Mouse (Mus musculus) gastrocnemius, postnatal 14 days (tissue): ENCODE data around the gene Nemp1. TPM values are rescaled to one million over a fixed set of nuclear protein-coding genes. Genes with fewer than 3 reads are reported as not detected.
"Not testable (repeated sequence)": the region's sequence is repeated elsewhere in the genome, so short reads cannot be mapped to it uniquely, and the experiment has no call there.

ENCODE experiments used
- DNase-seq: peaks from one replicate; pipeline ENCODE4 v3.0.0; 2021; ENCODE audit warnings: mixed read lengths
- intact Hi-C: fragments of 180-260 bp; cut with DNase I; formaldehyde crosslinking; loops from one replicate; pipeline ENCODE4 v1.15.1; 2025; ENCODE audit warnings: low total_unique reads
- total RNA-seq, 2 experiments: library from RNA; stranded (reverse); gene quantifications; 2 replicates each; pipeline ENCODE4 v1.2.3; 2021

Gene Nemp1
- total RNA-seq, 2 experiments from 2014 or later, result 2.3 to 2.7 TPM

DNA sequence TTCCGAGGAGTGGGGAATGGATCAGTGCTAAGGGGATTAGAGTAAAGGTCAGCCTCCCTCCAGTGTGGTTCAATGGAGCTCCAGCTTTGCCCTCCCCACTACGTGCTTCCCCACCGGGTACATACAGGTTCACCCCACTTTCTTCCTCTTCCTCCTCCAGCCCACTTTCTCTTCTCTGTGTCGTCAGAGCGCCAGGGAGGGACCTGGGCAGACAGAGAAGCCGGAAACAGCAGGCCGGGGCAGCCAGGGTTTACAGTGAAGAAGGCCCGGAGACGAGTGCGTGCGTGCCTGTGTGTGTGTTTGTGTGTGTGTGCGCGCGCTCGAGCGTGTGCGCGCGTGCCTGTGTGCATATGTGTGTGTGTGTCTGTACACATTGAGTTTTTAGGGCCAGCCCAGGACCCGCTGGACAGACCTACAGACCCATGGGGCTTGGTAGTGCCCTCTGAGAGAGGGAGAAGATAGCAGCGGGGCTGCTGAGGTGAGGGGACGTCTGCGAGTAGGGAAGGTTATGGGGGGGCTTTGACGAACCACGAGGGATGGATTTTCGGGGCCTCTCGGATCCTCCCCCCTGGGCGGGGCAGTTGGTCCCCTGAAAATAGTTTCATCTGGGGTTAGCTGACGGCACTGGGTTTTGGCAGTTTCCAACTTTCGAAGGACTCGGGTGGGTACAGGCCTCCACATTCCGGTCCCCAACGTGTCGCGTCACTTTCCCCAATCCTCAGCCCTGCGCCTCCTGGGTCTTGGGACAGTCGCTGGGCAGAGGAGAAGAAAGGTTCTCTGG, 23.7 kb upstream of the Nemp1 start, which contains the start of gene Stat6:
Gene Stat6 (plus strand): TSS at position 215 of the 781 bp plus-strand sequence.
- DNase-seq, result peak; percentile 80
- intact Hi-C loops, result loop anchor here (10.0 kb wide), 1 partner anchor 92 kb away; the partner anchor contains the start of gene Zbtb39

DNA sequence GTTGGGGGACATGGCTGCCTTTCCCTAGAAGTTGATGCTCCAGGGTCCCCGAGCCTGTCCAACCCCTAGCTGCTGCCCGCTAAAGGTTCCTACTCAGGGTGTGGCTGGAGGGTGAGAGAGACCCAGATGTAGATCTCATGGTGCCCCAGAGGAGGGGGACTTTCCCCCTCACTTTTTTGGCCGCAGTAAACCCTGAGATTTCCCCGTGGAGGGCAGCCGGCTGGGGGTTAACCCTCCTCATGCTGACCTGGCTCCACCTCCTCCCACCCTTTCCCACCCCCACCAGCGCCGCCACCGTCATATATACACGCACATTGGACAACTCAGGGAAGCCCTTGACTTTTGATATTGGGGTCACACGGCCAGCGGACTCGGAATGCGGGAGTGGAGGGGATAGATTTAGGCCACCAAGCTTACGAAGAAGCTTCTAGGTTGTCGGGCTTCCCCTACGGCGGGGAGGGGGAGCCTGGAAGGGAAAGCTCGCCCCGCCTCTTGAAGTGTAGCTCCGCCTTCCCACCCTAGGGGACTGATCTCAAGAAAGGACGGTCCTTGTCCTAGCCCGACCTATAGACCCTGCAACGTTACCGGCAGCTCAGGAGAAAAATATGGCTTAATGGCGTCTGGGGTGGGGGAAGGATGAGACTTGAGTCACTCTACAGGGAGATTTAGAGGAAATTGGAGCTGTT, 23.0 kb upstream of the Nemp1 start:
- intact Hi-C loops, result loop anchor here (2.0 to 10.0 kb wide), 2 partner anchors 21 to 91 kb away; partner anchors contain the start of gene Zbtb39
- DNase-seq, result peak; percentile 81

GRCm38 (mm10) chr10:127645791-127646190, 20.9 kb upstream of the Nemp1 start:
- no peak for DNase-seq
- intact Hi-C loops, result loop anchor here (2.0 to 10.0 kb wide), 2 partner anchors 19 to 89 kb away; partner anchors contain the start of gene Zbtb39

DNA sequence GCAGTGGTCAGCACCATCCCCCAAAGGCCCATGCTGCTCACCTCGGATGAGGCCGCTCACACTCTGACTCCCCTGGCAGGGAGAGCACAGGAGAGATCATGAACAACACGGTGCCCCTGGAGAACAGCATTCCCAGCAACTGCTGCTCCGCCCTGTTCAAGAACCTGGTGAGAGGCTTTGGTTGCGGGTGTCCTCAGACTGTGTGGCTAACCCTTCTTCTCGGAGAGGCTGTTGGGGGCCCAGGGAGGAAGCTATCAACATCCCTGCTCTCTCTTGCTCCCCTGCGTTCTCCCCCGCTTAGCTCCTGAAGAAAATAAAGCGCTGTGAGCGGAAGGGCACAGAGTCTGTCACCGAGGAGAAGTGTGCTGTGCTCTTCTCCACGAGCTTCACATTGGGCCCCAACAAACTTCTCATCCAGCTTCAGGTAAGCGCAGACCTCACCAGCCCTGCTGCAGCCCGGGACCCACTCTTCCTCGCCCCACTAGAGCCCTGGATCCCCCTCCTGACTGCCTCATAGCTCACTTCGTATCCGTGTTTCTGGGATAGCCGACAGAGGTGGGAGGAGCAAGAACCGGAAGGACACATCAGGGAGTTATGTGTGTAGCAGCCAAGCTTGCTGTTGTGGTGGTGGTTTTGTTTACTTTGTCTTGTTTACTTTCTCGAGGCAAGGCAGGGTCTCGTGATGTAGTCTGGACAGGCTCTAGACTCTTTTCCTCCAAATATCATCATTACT, 13.6 kb upstream of the Nemp1 start:
- intact Hi-C loops, result no loop called here
- DNase-seq, result no peak

DNA sequence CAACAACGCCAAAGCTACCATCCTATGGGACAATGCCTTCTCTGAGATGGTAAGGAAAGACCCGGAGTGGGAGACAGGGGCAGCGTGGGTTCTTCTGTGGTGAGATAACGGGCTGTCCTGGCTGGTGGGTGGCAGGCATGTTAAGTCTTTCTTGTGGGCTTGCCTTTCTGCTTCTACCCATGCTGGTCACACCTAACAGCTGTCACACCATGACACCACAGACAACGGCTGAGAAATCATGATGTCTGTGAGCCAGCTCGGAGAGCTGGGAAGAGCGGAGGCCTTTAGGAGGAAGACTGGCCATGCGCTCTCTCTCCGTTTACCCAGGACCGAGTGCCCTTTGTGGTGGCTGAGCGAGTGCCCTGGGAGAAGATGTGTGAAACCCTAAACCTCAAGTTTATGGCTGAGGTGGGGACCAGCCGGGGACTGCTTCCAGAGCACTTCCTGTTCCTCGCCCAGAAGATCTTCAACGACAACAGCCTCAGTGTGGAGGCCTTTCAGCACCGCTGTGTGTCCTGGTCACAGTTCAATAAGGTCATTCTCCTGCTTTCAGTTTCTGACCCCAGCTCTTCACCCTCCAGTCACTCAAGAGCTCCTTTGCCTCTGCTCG, 11.6 kb upstream of the Nemp1 start:
- no peak for DNase-seq
- intact Hi-C loops, result loop anchor here (5.0 kb wide), 1 partner anchor 1207 kb away; no protein-coding TSS in a partner anchor

DNA sequence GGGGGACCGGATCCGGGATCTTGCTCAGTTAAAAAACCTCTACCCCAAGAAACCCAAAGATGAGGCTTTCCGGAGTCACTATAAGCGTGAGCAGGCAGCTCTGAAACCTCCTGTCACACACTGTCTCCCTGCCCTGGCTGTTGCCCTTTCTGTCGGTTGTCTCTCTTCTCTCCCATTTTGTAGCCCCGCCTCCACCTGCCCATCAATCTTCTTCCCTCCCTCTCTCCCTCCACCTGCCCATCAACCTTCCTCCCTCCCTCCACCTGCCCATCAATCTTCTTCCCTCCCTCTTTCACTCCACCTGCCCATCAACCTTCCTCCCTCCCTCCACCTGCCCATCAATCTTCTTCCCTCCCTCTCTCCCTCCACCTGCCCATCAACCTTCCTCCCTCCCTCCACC, 9.1 kb upstream of the Nemp1 start:
- intact Hi-C loops, result loop anchor here (5.0 kb wide), 1 partner anchor 1205 kb away; no protein-coding TSS in a partner anchor
- DNase-seq, result not testable (repeated sequence)

DNA sequence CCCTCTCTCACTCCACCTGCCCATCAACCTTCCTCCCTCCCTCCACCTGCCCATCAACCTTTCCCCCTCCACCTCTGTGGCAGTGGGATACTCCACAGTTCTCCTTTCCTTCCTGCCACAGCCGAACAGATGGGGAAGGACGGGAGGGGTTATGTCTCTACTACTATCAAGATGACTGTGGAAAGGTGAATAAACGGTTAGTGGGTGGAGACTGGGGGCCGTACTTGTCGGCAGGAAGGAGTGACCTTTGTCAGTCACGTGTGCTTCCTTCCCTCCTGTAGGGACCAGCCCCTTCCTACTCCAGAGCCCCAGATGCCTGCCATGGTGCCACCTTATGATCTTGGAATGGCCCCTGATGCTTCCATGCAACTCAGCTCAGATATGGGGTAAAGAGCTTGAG, 8.6 kb upstream of the Nemp1 start:
- intact Hi-C loops, result loop anchor here (5.0 kb wide), 1 partner anchor 1204 kb away; no protein-coding TSS in a partner anchor
- DNase-seq, result no peak

GRCm38 (mm10) chr10:127659551-127659950, 7.2 kb upstream of the Nemp1 start:
- intact Hi-C loops, result loop anchor here (5.0 kb wide), 1 partner anchor 1203 kb away; no protein-coding TSS in a partner anchor
- DNase-seq, result no peak

GRCm38 (mm10) chr10:127661291-127661914, 5.3 kb upstream of the Nemp1 start:
- intact Hi-C loops, result no loop called here
- no peak for DNase-seq

- intact Hi-C loops, result no loop called here
- peak; percentile 70 for DNase-seq
Observed at GRCm38 (mm10) chr10:127661915-127662663, 4.6 kb upstream of the Nemp1 start.

DNA sequence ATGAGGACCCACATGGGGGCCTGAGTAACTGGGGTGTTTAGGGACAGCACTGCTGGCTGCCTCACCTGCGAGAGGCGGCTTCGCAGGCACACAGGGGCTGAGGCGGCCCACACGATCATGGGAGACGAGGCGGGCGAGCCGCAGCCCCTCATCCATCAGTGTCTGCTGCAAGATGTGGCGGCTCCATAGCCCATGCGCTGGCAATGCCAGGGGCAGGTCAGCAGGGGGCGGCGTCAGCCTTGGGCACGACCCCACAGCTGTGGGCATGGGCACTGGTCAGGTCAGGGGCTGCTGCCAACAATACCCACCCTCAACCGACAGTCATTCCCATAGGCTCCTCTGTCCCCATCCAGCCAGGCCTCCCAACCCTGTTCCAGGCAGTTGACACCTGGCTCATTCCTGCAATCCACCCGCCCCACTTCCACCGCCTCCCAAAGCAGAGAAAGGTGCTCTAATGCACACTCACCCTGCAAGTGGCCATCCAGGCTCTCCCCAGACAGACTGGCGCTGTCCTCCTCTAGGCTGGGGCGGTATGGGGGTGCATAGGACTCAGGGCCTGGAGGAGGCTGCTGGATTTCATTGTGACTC, 3.9 kb upstream of the Nemp1 start:
- intact Hi-C loops, result no loop called here

GRCm38 (mm10) chr10:127663590-127663989, 3.1 kb upstream of the Nemp1 start:
- DNase-seq, result no peak
- intact Hi-C loops, result no loop called here

More for the DNA sequence above, 3.9 kb upstream of the Nemp1 start:
- no peak for DNase-seq

- DNase-seq, result no peak
- intact Hi-C loops, result loop anchor here (2.0 kb wide), 1 partner anchor 19 kb away; no protein-coding TSS in a partner anchor
Observed at GRCm38 (mm10) chr10:127664166-127664565, 2.5 kb upstream of the Nemp1 start.

GRCm38 (mm10) chr10:127664891-127665290, 1.8 kb upstream of the Nemp1 start:
- DNase-seq, result no peak
- intact Hi-C loops, result loop anchor here (2.0 kb wide), 1 partner anchor 20 kb away; no protein-coding TSS in a partner anchor

DNA sequence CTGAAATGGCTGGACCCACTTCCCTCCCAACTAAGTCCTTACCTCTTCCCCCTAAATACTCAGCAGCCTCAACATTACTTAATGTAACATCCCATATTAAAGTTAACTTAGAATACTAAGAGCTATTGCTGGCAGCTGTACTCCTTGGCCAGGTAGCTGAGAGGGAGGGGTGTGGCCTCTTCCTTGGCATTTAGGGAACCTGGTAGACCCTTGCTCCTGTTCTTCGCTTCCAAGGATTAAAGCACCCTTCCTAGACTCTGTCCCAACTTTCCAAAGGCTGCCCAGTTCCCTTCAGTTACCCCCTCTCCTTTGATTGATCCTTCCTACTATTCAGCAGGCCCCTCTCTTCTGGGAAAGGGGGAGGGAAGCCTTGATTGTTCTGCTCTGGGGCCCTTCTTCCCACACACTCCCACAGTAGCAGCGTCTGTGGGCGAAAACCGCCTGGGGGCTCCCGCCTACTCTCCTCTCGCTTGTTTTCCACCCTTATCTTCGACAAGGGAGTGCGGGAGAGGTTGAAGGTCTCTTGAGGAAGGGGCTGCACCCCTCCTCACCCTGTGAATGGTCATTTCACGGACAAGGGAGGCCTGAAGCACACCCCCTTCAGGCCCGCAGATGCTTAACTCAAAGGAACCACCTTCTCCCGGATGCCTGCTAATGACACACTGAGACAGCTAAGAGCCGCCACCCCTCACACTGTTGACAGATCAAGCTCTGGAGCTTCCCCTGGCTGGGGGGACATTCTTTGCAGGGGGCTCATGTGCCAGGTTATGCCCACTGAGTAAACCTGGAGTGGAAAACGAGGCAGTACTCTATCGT, 1.1 kb upstream of the Nemp1 start:
- intact Hi-C loops, result loop anchor here (2.0 kb wide), 1 partner anchor 21 kb away; no protein-coding TSS in a partner anchor
- no peak for DNase-seq

DNA sequence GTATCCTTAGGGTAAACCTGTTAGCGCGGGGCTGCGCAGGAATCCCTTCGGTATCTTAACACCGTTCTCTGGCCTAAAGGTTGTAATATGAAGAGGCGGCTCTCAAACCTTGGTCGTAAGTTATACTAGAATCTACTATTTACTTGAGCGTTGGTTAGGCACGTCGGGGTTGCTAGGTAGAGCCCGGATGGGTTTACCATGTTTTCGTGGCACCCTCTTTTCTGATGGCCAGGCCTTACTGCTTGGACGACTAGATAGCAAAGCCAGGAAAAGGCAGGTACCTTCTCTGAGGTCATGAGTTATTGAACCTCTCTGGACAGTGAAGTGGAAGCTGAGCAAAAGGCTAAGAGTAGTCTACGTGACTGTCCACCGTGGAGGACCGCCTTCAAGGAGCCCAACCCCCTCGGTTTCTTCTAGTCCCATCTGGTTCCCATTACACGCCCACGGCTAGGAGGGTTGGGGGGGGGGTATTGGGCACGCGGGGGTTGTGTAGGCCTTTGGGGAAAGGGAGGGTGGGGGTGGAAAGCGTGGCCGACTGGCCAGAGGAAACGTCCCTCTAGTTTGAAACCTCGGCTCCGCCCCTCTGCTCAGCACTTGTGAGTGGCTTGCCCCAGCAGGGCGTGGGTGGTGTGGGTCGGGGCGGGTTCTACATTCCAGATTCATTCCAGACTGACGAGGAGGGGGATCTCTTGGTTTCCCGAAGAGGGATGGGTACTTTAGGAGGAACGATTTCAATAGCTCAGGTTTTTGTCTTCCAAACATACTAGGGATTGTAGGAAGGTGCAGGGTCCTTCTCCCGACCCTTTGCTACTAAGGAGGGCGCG, 780 bp downstream of the Nemp1 start:
- peak; percentile 94 for DNase-seq
- intact Hi-C loops, result no loop called here
